10 mouse cellular contexts compared by ENCODE assay signal in genomic region chr9:41474945-41475297, GRCm38 (mm10).
DNase-seq lines count a peak whose midpoint lies in the region; ATAC-seq and TF ChIP-seq lines count a peak whose summit lies in the region.
"Had no signal": no experiment of that assay in that cellular context is flagged by ENCODE, and none has a peak within 500 bp of the region (broad histone marks: within the 10 kb centered on the region; RNA-seq: fewer than 3 reads in every experiment).

No protein-coding gene starts in this region.

- 72% methylated on average over 6 of the region's 6 CpGs for WGBS in lung, postnatal 0 days
- 66% methylated on average over 6 of the region's 6 CpGs for WGBS in intestine, embryonic 16.5 days
- WGBS in stomach, embryonic 14.5 days: 67% methylated on average over 6 of the region's 6 CpGs

- peak overlapping the region; percentile 71 for H3K4me3 ChIP-seq in gastrocnemius, adult 2 months
- H3K4me3 ChIP-seq in lung, postnatal 0 days (ENCODE audit: low read depth, low read length): no peak overlapping the region
- H3K4me3 ChIP-seq in intestine, embryonic 16.5 days (ENCODE audit: low read length): no peak overlapping the region
- H3K4me3 ChIP-seq in stomach, embryonic 14.5 days (ENCODE audit: low read depth, low read length): peak overlapping the region; percentile 8; the same call in 1 of the 2 replicates
- H3K4me3 ChIP-seq: erythroblast, embryonic 14.5 days; liver, embryonic 15.5 days had no signal

- no peaks in the 10 kb centered on the region for H3K27me3 ChIP-seq in lung, postnatal 0 days (replicated peaks; ENCODE audit: insufficient read depth, low read length)
- no peaks in the 10 kb centered on the region for H3K27me3 ChIP-seq in intestine, embryonic 16.5 days (replicated peaks; ENCODE audit: control insufficient read depth, insufficient read depth, low read length)
- no peaks in the 10 kb centered on the region for H3K27me3 ChIP-seq in stomach, embryonic 14.5 days (ENCODE audit: control insufficient read depth, insufficient read depth, low read length)
- H3K27me3 ChIP-seq: liver, embryonic 15.5 days had no signal

- peak; percentile 41 for DNase-seq in gastrocnemius, adult 2 months
- DNase-seq in gastrocnemius, postnatal 36 days: no peak
- DNase-seq in lung, postnatal 0 days (ENCODE audit: low spot score): no peak
- DNase-seq in lung, postnatal 10 days: no peak
- no peak for DNase-seq in spleen, postnatal 10 days (ENCODE audit: low spot score in 2 of 2)
- no peak for DNase-seq in layer of hippocampus, adult 11-12 months (ENCODE audit: low spot score)

- no peaks in the 10 kb centered on the region for H3K9me3 ChIP-seq in lung, postnatal 0 days (ENCODE audit: low read length)
- H3K9me3 ChIP-seq in intestine, embryonic 16.5 days (ENCODE audit: control insufficient read depth, low read length): no peaks in the 10 kb centered on the region
- H3K9me3 ChIP-seq in stomach, embryonic 14.5 days (ENCODE audit: control insufficient read depth, low read depth, low read length): no peaks in the 10 kb centered on the region
- H3K9me3 ChIP-seq: liver, embryonic 15.5 days had no signal

- ATAC-seq in lung, postnatal 0 days: peak; percentile 30; the same call in 1 of the 2 replicates
- peak; percentile 9; the same call in 1 of the 2 replicates for ATAC-seq in intestine, embryonic 16.5 days
- ATAC-seq in stomach, embryonic 14.5 days (ENCODE audit: insufficient number of reproducible peaks, insufficient read depth, low FRiP score, low read depth): peak; percentile 53; the same call in 1 of the 2 replicates

- no peak for TF ChIP-seq CTCF in gastrocnemius, adult 2 months (IDR thresholded peaks at IDR 0.05)
- no peak for TF ChIP-seq CTCF in lung, postnatal 0 days (IDR thresholded peaks at IDR 0.05)

- H3K27ac ChIP-seq in gastrocnemius, adult 2 months: peak overlapping the region; percentile 97
- H3K27ac ChIP-seq in lung, postnatal 0 days (ENCODE audit: low read length): no peak overlapping the region
- H3K27ac ChIP-seq in intestine, embryonic 16.5 days (ENCODE audit: low read length): no peak overlapping the region
- H3K27ac ChIP-seq in stomach, embryonic 14.5 days (ENCODE audit: low read length): peak overlapping the region; percentile 81
- H3K27ac ChIP-seq: liver, embryonic 15.5 days had no signal

- no peak overlapping the region for H3K9ac ChIP-seq in lung, postnatal 0 days (replicated peaks; ENCODE audit: low read depth)
- 0 out of 2 replicates have a peak overlapping the region, but pooled peaks have one; percentile 30 for H3K9ac ChIP-seq in intestine, embryonic 16.5 days (ENCODE audit: low read depth, low read length)
- peak overlapping the region; percentile 29; the same call in 1 of the 2 replicates for H3K9ac ChIP-seq in stomach, embryonic 14.5 days (replicated peaks; ENCODE audit: low read depth, low read length)
- H3K9ac ChIP-seq: liver, embryonic 15.5 days had no signal

- H3K36me3 ChIP-seq in lung, postnatal 0 days (ENCODE audit: insufficient read depth, low read length): no peaks in the 10 kb centered on the region
- no peaks in the 10 kb centered on the region for H3K36me3 ChIP-seq in intestine, embryonic 16.5 days (ENCODE audit: control insufficient read depth, insufficient read depth, low read length)
- H3K36me3 ChIP-seq in stomach, embryonic 14.5 days (ENCODE audit: control insufficient read depth, insufficient read depth, low read length): no peaks in the 10 kb centered on the region
- H3K36me3 ChIP-seq: liver, embryonic 15.5 days had no signal

- no peaks in the 10 kb centered on the region; the same call in 1 of the 2 replicates for H3K4me1 ChIP-seq in lung, postnatal 0 days (ENCODE audit: insufficient read depth, low read depth, low read length)
- H3K4me1 ChIP-seq in intestine, embryonic 16.5 days (ENCODE audit: control insufficient read depth, insufficient read depth, low read length): no peaks in the 10 kb centered on the region
- H3K4me1 ChIP-seq in stomach, embryonic 14.5 days (ENCODE audit: control insufficient read depth, insufficient read depth, low read length): peaks cover 8% of the 10 kb centered on the region; the same call in 1 of the 2 replicates
- H3K4me1 ChIP-seq: liver, embryonic 15.5 days had no signal

- intact Hi-C loops in gastrocnemius, adult 2 months (cut with DNase I): loop anchor here (1.0 kb wide), 2 partner anchors 105 to 475 kb away; no protein-coding TSS in a partner anchor
- intact Hi-C loops in gastrocnemius, postnatal 36 days (cut with DNase I): loop anchor here (2.0 to 10.0 kb wide), 3 partner anchors 102 to 476 kb away; no protein-coding TSS in a partner anchor

- TF ChIP-seq EP300 in lung, postnatal 0 days (IDR thresholded peaks at IDR 0.05): no peak

- no peak overlapping the region for H3K4me2 ChIP-seq in lung, postnatal 0 days (replicated peaks; ENCODE audit: low read depth, low read length)
- H3K4me2 ChIP-seq in intestine, embryonic 16.5 days (ENCODE audit: low read depth, low read length): no peak overlapping the region
- peak overlapping the region; percentile 41 for H3K4me2 ChIP-seq in stomach, embryonic 14.5 days (replicated peaks; ENCODE audit: low read depth, low read length)
- H3K4me2 ChIP-seq: liver, embryonic 15.5 days had no signal

Comparison
In these comparisons a context has a peak if more than half of its experiments do, and no peak if none do; other contexts are left out.
1. H3K27ac ChIP-seq: peak in gastrocnemius, adult 2 months (single experiment) and stomach, embryonic 14.5 days (single experiment); none in lung, postnatal 0 days (single experiment) and intestine, embryonic 16.5 days (single experiment).
2. H3K4me3 ChIP-seq: peak in gastrocnemius, adult 2 months (single experiment) and stomach, embryonic 14.5 days (single experiment); none in lung, postnatal 0 days (single experiment) and intestine, embryonic 16.5 days (single experiment).
3. Peak in every context shown above with its lines, with median percentiles within 50 percentile points of each other: ATAC-seq.